Mouse (Mus musculus): ENCODE data around the gene Bicc1.

Bicc1 gene

DNA sequence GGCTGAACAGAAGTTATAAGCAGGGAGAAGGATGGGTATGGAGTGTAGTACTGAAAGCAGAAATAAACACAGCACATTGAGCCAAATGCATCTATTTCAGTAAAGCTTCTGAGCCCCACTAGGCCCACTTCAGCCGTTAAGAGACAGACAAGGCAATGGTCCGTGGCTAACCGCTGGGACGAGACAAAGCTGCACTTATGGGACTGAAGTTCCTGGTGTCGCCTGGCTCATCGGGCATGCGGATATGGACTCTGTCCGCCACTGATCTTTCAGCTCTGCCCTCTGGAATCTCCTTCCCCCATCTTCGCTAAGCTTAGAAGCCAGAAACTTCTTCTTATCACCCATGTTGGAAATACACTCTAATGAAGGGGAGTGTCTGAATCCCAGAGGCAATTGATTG is 106.8 kb downstream of the Bicc1 start:
- DNase-seq (ENCODE audit: low spot score) = no peak

DNA sequence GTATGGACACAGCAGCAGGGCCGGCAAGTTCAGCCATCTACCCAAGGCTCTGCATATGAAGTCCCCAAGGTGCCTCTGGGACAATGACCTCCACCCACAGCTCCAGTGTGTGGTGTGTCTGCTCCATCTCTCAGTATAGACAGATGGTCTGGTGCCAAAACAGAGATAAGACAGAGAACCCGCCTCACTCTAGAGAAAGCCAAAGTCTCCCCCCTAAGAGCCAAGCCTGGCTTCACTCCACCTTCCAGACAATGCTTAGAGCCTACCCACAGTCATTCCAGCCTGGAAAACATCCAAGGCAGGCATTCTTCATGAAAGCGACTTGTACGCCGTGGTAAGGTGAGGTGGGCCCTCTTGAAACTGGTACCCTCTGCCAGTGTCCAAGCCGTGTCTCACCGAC is 107.3 kb downstream of the Bicc1 start:
- DNase-seq (ENCODE audit: low spot score) = no peak

DNA sequence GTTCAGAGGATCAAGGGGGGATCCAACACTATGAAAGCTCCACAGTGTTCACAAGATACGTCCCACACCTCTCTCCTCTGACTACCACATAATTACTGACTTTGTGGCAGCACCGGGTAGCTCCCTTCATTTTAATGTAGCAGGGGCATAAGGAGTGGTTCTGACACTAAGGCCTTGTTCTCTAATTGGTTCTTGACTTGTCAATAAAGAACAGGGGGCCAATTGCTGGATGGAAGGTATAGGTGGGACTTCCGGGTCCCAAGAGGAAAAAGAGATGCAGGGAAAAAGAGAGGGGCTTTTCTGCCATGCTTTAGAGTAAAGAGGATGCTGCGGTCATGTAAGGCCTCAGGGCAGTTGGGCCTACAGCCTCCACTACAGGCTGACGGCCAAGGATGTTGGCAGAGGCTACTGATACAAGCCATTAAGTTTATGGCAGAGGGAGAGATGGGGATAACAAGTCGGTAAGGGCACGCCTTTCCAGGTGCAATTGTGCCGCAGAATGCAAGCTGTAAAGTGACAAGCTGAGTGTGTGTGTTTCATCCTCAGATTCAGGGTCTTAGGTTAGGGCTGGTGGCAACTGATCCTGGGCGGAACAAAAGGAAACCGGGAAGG is 108.7 kb downstream of the Bicc1 start:
- no peak for DNase-seq (ENCODE audit: low spot score)

DNA sequence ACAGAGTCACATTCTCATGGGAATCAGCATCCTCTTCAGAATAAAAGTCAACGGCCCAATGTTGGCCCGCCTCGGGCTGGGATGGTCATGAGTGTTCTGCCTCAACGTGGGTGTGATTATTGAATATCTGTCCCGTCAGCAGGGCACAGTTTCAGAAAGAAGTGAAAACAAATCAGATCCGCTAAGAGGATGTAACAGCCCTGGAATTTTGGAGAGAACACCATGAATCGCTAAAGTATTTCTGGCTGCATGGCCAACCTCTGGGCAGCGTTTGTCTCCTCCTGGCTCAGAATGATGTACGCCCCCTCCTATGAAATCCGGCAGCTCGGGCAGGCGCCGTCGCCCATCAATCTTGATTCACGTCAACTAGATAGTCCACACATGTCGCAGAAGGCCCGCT is 110.2 kb downstream of the Bicc1 start:
- DNase-seq (ENCODE audit: low spot score) = no peak

DNA sequence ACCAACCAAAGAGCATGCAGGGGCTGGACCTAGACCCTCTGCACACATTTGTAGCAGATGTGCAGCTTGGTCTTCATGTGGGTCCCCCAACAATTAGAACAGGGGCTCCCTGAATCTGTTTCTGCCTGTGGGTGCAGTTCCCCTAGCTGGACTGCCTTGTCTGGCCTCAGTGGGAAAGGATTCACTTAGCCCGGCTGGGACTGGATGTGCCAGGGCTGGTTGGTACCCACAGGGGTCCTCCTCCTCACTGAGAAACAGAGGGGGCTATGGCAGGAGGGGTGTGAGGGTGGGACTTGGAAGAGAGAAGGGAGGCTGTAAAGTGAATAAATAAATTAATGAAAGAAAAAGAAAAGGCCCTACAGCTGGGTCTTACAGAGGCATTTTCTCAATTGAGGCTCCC is 115.1 kb downstream of the Bicc1 start:
- no peak for DNase-seq (ENCODE audit: low spot score)

DNA sequence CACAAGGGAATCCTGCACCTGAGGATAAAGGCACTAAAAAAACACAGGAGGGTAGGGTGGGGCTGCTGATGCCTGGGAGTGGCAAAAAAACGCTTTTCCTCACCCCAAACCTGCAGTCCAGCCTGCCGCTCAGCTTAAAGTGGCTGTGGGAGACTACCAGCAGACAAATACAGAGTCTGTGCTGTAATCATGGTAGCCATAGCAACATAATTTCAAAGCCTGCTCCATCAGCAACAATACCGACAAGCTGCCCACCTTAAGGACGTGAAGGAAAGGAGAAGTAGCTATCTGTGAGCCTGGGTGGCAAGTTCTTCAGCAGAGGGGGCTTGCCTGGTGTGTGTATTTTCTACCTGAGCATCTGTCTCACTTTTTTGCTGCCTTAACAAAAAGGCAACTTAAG is 117.6 kb downstream of the Bicc1 start:
- no peak for DNase-seq (ENCODE audit: low spot score)

DNA sequence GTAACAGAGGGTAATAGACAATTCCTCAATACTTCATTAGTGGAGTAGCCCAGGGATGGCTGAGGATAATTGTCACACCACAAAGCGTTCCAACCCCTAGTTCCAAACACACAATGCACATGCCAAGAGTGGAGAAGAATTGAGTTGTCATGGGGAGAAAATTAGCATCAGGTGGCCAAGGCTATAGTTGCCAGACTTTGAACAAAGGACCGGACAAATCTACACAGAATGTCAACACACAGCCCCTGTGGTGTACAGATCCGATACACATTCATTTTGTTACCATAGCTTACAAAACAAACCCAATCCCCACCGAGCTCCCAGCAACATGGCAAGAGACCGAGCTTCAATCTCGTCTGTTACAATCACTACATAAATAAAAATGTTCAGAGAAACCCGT is 123.0 kb downstream of the Bicc1 start:
- DNase-seq (ENCODE audit: low spot score) = no peak

DNA sequence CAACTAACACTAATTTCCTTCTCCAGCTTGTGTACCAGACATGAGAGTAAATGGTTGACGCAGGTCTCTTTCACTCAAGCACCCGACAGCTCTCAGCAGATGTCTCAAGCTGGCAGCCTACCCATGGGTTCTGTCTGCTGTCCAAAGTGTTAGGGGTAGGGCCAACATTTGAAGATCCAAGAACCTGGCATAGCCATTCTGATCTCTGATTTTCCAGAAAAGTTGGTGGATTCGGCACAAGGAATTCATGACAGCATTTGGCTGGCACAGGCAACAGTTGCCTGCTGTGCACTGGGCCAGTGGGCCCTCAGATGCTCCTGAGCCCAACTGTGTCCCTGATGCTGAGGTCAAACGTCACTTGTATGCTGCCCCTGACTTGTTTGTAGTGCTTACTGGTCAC is 130.5 kb downstream of the Bicc1 start:
- no peak for DNase-seq (ENCODE audit: low spot score)

DNA sequence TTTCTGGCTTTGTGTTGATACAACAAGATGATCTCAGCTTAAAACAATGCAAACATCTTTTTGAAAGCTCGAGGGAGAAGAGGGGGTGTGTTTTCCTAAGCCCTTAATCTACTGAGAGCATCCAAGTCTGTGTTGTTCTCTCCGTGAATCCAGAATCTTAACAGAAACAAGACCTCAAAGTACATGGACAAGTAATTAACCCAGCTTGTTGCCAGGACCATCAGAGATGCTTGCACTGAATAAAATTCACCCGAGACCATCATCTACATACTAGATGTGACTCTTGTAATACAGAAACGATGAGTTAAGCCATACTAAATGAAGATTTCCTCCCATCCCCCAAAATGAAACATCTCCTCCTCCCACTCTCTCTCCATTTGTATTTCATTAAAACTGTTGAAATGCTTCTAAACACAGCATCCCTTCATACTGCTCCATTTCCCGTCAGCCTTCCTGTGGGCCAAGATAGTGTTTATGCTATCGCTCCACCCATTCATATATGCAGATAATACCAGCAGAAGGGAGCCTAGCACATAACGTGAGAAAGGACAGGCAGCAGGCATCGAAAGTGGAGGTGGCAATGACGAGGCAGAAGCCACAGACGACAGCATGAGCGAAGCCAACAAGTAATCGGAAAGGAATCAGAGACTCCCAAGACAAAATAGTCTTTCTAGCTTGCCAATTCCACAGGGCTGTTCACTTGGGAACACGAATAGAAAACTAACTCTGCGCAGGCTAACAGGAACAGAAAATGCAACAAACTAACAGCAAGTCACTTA is 131.2 kb downstream of the Bicc1 start:
- no peak for DNase-seq (ENCODE audit: low spot score)

DNA sequence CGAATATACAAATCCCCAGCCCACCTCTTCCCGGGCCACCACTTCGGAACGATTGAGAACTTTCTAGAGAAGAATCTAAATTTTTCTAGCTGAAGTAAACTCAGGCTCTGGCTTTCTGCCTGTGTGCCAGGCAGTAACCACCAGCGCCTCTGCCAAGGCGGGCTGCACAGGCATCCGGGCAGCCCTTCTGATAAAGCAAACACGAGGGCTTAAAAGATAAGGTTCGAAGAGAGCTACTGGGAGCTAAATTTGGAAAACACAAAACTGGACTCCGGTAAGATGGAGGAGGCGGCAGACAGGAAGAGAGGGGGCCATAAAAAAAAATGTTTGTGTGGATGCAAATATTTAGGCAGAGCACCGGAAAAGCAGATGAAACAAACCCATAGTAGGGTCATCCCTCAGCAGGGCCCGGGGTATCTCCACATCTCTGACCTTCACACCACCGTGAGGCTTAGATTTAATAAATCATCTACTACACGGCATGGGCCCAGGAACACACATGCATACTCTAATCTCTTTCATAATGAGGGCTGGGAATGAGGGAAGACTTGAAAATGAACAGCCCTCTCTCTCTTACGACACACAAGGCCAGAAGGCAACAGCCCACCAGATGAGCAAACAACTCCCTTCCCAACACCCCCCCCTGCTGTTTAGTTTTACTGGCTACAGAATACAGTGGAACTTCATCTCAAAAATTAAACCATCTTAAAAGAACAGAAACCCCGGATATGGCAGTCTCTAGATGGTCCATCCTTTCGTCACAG is 134.2 kb downstream of the Bicc1 start:
- DNase-seq (ENCODE audit: low spot score) = no peak

DNA sequence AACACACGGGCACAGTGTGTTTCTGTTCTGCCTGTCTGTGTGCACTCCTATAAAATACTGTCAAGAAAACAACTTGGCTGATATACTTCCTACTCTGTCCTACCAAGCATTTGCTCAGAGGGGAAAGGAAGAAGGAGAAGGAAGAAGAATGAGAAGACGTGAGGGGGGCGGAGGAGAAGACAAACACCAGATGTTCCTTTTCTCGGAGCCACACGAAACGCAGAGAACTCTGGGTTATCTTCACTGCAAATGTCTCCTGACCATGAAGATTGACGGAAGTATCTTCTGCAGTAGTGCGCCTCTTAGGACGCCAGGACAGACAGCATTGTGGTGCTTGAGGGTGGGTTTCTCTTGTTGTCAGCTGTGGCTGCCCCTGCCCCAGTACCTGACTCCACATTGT is 134.8 kb downstream of the Bicc1 start:
- no peak for DNase-seq (ENCODE audit: low spot score)

DNA sequence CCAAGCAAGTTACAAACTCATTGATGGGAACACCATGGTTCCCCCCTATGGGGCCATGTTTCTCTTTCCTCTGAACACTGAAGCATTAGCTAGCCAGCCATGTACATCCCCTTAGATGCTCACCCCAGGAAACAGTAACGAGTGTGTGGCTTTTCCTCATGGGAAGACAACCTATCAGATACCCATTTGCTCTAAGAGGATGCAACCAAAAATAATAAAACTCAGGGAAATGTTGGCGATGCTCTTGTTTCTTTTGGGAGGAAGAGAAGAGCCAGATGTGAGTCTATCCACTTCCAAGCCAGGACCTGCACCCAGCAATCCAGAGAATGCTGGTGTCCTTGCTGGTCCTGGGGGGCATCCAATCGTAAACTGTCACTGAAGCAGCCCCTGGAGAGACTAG is 136.0 kb downstream of the Bicc1 start:
- DNase-seq (ENCODE audit: low spot score) = no peak

DNA sequence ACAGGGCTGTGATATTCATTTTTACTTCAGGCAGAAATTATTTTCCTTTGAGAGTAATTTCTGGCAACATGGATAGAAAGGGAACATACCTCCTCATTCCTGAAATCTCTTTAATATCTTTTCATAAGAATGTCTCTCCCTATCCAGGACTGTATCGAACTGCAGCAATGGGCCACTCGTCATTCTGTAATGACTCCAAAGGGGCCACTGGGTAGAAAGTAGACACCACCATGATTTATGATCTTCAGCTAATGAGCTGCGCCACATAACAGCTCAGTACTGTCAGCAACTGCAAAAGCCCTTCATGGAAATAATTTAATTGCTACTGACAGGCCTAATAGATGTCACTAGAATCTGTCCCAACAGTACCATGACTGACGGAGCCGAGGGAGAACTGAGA is 139.0 kb downstream of the Bicc1 start:
- no peak for DNase-seq (ENCODE audit: low spot score)

DNA sequence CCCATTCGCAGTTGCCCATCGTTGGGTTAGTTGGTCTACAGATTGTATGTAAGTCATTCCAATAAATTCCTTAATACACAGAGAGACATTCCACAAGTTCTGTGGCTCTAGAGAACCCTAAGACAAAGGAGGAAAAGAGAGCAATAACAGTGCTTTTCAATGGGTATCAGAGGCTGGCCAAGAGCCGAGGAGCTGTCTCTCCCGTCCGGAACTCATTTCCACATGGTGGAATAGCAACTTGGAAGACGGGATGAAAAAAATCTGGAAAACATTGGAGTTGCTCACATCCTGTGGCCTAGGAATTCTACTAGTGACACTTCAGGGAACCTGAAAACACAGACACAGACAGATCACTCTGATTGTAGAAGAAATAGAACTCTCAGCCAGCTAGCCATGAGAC is 139.7 kb downstream of the Bicc1 start:
- no peak for DNase-seq (ENCODE audit: low spot score)

DNA sequence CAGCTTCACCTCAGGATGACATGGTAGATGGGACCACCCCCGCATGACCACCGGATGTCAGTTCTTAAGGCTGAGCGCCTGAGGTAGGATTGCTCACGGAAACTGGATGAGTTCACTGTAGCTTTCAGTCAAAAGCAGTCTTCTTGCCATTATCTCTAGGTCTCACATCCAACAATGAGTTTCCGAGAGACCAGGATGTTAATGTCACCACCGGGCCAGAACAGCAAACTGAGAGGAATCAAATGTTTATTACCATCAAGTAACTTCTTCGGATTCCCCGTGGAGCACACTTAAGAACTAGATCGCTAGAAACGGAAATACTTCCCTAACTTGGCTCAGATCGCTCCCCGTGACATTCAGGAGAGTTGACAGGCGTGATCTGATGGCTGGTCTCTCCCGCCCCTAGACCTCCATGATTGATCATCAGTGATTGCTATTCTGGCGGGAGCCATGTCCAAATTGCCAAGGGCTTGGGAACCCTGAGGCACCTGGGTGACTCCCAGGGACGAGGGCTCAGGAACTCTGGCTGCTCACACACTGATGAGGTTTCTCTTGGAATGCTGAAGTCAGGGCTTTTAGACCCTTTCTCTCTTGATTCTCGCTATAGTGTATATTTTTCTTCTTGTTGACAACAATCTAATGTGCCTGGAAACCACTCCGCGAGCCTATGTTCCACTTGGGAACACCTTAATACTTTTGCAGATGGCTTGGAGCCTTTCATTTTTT is 149.6 kb downstream of the Bicc1 start:
- DNase-seq (ENCODE audit: low spot score) = no peak

DNA sequence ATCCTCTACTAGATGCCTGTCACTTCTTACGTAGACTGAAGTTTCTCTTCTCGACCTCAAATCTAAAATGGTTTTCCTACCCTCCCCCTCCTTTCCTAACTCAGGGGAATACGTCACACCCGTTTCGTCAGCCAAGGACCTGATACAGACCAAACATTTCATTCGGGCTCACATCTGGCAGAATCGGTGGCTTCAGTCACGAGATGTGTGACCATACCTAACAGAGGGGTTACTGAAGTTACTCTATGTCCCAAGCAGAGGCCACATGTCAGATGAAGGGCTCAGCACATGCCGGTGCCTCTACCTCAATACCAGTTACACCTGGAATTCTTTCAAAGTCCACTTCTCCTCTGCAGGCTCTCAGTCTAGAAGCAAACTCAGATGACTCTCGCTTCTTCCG is 150.8 kb downstream of the Bicc1 start:
- DNase-seq (ENCODE audit: low spot score) = no peak

DNA sequence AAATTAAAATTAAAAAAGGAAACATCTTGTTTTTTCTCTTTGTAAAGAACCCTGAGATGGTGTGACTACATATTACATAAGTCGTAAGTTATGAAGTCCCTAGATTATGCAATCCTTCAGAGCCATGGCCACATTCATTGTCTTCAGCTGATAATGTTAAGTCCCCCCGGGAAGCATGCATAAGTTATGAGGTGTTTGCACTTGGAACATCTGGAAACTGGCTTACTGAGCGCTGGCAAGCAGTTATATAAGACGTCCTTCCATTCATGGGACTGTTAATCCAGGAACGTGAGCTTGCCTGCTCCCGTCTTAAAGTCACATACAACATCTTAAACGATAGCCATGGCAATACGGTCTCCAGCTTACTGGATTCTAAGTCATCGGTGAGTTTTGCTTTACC is 151.5 kb downstream of the Bicc1 start:
- no peak for DNase-seq (ENCODE audit: low spot score)

DNA sequence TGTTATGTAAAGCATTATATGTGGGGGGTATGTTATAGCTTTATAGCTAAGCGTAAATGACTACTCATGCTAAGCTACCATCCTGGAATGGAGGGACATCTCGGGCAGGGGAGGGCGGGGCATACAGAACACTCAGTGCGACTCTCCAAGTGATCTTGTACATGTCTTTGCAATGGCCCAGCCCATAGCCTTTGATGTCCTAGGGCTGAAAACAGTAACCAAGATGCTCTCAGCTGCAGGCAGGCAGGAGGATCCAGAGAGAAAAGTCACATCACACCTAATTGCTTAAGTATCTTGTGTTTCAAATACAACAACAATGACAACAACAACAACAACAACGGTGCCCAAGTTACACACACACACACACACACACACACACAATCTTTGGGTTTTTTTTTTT is 152.0 kb downstream of the Bicc1 start:
- no peak for DNase-seq (ENCODE audit: low spot score)

DNA sequence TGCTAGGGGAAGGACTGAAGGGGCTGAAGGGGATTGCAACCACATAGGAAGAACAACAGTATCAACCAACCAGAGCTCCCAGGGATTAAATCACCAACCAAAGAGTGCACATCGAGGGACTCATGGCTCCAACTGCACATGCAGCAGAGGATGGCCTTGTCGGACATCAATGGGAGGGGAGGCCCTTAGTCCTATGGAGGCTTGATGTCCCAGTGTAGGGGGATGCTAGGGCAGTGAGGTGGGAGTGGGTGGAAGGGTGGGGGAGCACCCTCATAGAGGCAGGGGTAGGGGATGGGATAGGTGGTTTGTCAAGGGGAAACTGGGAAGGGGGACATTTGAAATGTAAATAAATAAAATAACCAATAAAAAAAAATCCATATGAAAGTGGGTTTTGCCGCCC is 152.5 kb downstream of the Bicc1 start:
- DNase-seq (ENCODE audit: low spot score) = no peak

DNA sequence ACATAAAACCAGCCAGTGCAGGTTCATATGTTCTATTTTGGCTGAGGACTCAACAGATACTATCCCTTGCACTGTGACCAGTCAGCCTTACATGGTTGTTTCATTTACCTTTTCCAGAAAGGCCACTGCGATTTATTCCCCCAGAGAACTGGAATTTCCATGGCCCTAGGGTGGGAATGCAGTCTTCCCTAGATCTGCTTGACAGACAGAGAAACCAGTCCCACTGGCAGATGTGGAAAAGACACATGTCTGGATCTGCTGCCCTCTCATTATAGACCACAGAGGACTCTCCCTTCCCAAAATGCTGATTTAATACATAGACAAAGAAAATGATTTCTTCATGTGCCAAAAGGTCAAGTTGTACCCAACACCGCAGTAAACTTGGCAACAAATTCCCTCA is 156.6 kb downstream of the Bicc1 start:
- DNase-seq (ENCODE audit: low spot score) = no peak

DNA sequence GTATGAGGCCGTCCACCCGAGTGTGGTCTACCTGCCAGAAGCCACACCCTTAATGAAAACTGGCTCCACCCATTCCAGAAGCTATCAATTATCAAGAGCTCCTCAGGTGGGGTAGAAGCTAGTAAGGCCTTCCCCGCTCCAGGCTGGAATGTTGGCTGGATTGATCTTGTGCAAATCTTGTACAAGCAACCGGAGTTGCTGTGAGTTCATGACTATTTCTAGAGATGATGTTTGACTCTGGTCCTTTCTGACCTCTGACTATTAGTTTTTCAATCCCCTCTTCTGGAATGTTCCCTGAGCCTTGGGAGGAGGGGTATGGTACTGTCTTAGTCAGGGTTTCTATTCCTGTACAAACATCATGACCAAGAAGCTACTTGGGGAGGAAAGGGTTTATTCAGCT is 157.3 kb downstream of the Bicc1 start:
- DNase-seq (ENCODE audit: low spot score) = no peak

DNA sequence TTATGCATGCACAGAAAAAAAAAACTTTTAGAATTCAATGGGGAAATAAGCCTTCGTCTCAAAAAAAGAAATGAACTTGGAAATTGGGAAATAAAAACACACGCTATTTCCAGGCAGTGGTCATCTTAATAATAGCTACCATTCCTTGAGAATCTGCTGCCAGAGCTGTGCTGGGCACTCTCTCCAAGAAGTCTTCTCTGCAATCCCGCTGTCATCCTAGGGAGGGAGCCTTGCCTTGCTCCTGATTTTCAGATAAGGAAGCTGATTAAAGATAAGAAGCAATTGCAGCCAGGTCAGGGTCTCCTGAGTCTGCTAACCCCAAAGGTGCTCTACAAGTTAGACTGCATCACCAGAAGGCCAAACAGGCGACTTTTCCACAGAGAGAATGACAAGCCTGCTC is 161.4 kb downstream of the Bicc1 start:
- DNase-seq (ENCODE audit: low spot score) = no peak

DNA sequence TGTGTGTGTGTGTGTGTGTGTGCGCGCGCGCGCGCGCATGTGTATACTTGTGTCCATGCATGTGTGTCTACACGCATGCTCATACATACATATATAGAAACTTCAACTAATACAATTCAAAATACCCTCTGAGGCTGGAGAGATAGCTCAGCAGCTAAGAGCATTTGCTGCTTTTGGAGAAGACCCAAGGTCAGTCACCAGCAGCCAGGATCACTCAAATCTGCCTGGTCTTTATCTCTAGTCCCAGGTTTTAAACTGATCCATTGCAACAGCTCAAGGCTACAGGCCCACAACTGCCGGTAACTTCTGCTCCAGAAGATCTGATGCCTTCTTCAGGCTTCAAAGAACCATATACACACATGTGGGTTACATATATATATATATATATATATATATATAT is 163.4 kb downstream of the Bicc1 start:
- no peak for DNase-seq (ENCODE audit: low spot score)

All from c-Kit-positive CD71-positive TER-119-positive erythroid progenitor cells, embryonic 14.5 days (primary cell).